Mouse (Mus musculus): Measurements from ENCODE around the gene Slc38a6. TPM values are rescaled to one million over a fixed set of nuclear protein-coding genes. Genes with fewer than 3 reads are reported as not detected.
A peak's percentile ranks its signal among the peaks of the same experiment; 100 is the strongest.

The Slc38a6 gene
- polyA plus RNA-seq, 1 experiment = 26.0 TPM

GRCm38 (mm10) chr12:73363401-73363800, 76.8 kb downstream of the Slc38a6 start:
- H3K27ac ChIP-seq (ENCODE audit: insufficient read depth, low read length) = no peak overlapping the region
- H3K4me1 ChIP-seq (ENCODE audit: control insufficient read depth, insufficient read depth, low read length) = peaks cover 13% of the 10 kb centered on the region
- TF ChIP-seq CTCF (IDR thresholded peaks at IDR 0.05; ENCODE audit: borderline replicate concordance, insufficient read depth, low read length) (no peak), POLR2A (IDR thresholded peaks at IDR 0.05; ENCODE audit: low read depth, low read length) (no peak)
- no peak overlapping the region for H3K4me3 ChIP-seq (ENCODE audit: insufficient read depth, low read length)

- H3K4me1 ChIP-seq (ENCODE audit: control insufficient read depth, insufficient read depth, low read length) = peaks cover 15% of the 10 kb centered on the region
- no peak overlapping the region for H3K4me3 ChIP-seq (ENCODE audit: insufficient read depth, low read length)
- no peak for TF ChIP-seq CTCF (IDR thresholded peaks at IDR 0.05; ENCODE audit: borderline replicate concordance, insufficient read depth, low read length)
- TF ChIP-seq POLR2A (IDR thresholded peaks at IDR 0.05; ENCODE audit: low read depth, low read length) = no peak
- H3K27ac ChIP-seq (ENCODE audit: insufficient read depth, low read length) = no peak overlapping the region
Observed at GRCm38 (mm10) chr12:73363956-73364355, 77.4 kb downstream of the Slc38a6 start.

- Histone ChIP-seq H3K4me3 (ENCODE audit: insufficient read depth, low read length) (no peak overlapping the region), H3K27ac (ENCODE audit: insufficient read depth, low read length) (peak overlapping the region; percentile 58; the same call in 1 of the 2 replicates), H3K4me1 (ENCODE audit: control insufficient read depth, insufficient read depth, low read length) (peaks cover 26% of the 10 kb centered on the region)
- TF ChIP-seq CTCF (IDR thresholded peaks at IDR 0.05; ENCODE audit: borderline replicate concordance, insufficient read depth, low read length) (no peak), POLR2A (IDR thresholded peaks at IDR 0.05; ENCODE audit: low read depth, low read length) (no peak)
Observed at GRCm38 (mm10) chr12:73366581-73366980, 80.0 kb downstream of the Slc38a6 start.

- Histone ChIP-seq H3K4me3 (ENCODE audit: insufficient read depth, low read length) (no peak overlapping the region), H3K27ac (ENCODE audit: insufficient read depth, low read length) (peak overlapping the region; percentile 58), H3K4me1 (ENCODE audit: control insufficient read depth, insufficient read depth, low read length) (peaks cover 26% of the 10 kb centered on the region)
- no peak for TF ChIP-seq CTCF (IDR thresholded peaks at IDR 0.05; ENCODE audit: borderline replicate concordance, insufficient read depth, low read length)
Observed at GRCm38 (mm10) chr12:73367460-73368079, 81.0 kb downstream of the Slc38a6 start.

- H3K27ac ChIP-seq (ENCODE audit: insufficient read depth, low read length) = no peak overlapping the region
- peaks cover 26% of the 10 kb centered on the region for H3K4me1 ChIP-seq (ENCODE audit: control insufficient read depth, insufficient read depth, low read length)
- H3K4me3 ChIP-seq (ENCODE audit: insufficient read depth, low read length) = no peak overlapping the region
- no peak for TF ChIP-seq POLR2A (IDR thresholded peaks at IDR 0.05; ENCODE audit: low read depth, low read length)
- TF ChIP-seq CTCF (IDR thresholded peaks at IDR 0.05; ENCODE audit: borderline replicate concordance, insufficient read depth, low read length) = no peak
Observed at GRCm38 (mm10) chr12:73368868-73369608, 82.5 kb downstream of the Slc38a6 start.

GRCm38 (mm10) chr12:73370367-73370944, 83.9 kb downstream of the Slc38a6 start:
- Histone ChIP-seq H3K4me3 (ENCODE audit: insufficient read depth, low read length) (no peak overlapping the region), H3K27ac (ENCODE audit: insufficient read depth, low read length) (no peak overlapping the region), H3K4me1 (ENCODE audit: control insufficient read depth, insufficient read depth, low read length) (peaks cover 26% of the 10 kb centered on the region)
- TF ChIP-seq POLR2A (IDR thresholded peaks at IDR 0.05; ENCODE audit: low read depth, low read length) = no peak
- no peak for TF ChIP-seq CTCF (IDR thresholded peaks at IDR 0.05; ENCODE audit: borderline replicate concordance, insufficient read depth, low read length)

GRCm38 (mm10) chr12:73371132-73371531, 84.6 kb downstream of the Slc38a6 start:
- no peak for TF ChIP-seq CTCF (IDR thresholded peaks at IDR 0.05; ENCODE audit: borderline replicate concordance, insufficient read depth, low read length)
- TF ChIP-seq POLR2A (IDR thresholded peaks at IDR 0.05; ENCODE audit: low read depth, low read length) = no peak
- H3K27ac ChIP-seq (ENCODE audit: insufficient read depth, low read length) = no peak overlapping the region; the same call in 1 of the 2 replicates
- H3K4me3 ChIP-seq (ENCODE audit: insufficient read depth, low read length) = no peak overlapping the region
- H3K4me1 ChIP-seq (ENCODE audit: control insufficient read depth, insufficient read depth, low read length) = peaks cover 26% of the 10 kb centered on the region

GRCm38 (mm10) chr12:73378026-73378425, 91.4 kb downstream of the Slc38a6 start:
- no peak for TF ChIP-seq POLR2A (IDR thresholded peaks at IDR 0.05; ENCODE audit: low read depth, low read length)
- TF ChIP-seq CTCF (IDR thresholded peaks at IDR 0.05; ENCODE audit: borderline replicate concordance, insufficient read depth, low read length) = no peak
- peak overlapping the region; percentile 50; the same call in 1 of the 2 replicates for H3K27ac ChIP-seq (ENCODE audit: insufficient read depth, low read length)
- H3K4me1 ChIP-seq (ENCODE audit: control insufficient read depth, insufficient read depth, low read length) = peaks cover 14% of the 10 kb centered on the region

GRCm38 (mm10) chr12:73378724-73379355, 92.3 kb downstream of the Slc38a6 start:
- H3K27ac ChIP-seq (ENCODE audit: insufficient read depth, low read length) = peak overlapping the region; percentile 12; the same call in 1 of the 2 replicates
- no peak overlapping the region for H3K4me3 ChIP-seq (ENCODE audit: insufficient read depth, low read length)
- peaks cover 21% of the 10 kb centered on the region for H3K4me1 ChIP-seq (ENCODE audit: control insufficient read depth, insufficient read depth, low read length)
- TF ChIP-seq CTCF (IDR thresholded peaks at IDR 0.05; ENCODE audit: borderline replicate concordance, insufficient read depth, low read length) = no peak
- no peak for TF ChIP-seq POLR2A (IDR thresholded peaks at IDR 0.05; ENCODE audit: low read depth, low read length)

More at GRCm38 (mm10) chr12:73378026-73378425, 91.4 kb downstream of the Slc38a6 start:
- no peak overlapping the region for H3K4me3 ChIP-seq (ENCODE audit: insufficient read depth, low read length)

All from embryonic fibroblast, embryonic 13.5 days (primary cell).